Mouse (Mus musculus): ENCODE measurements around the gene Abi1. TPM values are rescaled to one million over a fixed set of nuclear protein-coding genes. Genes with fewer than 3 reads are reported as not detected.
A peak's percentile ranks its signal among the peaks of the same experiment; 100 is the strongest.

The Abi1 gene
- total and polyA plus RNA-seq, 2 experiments from 2014 or later = 64.9 to 180 TPM

GRCm38 (mm10) chr2:22903947-22904346 is 136.1 kb downstream of the Abi1 start:
- no peak overlapping the region for H3K4me2 ChIP-seq (ENCODE audit: low read depth, low read length)
- H3K27me3 ChIP-seq (ENCODE audit: insufficient read depth, low read length) = no peaks in the 10 kb centered on the region
- DNase-seq (ENCODE audit: low spot score) (no peak), ATAC-seq (no peak)
- no peak overlapping the region for H3K27ac ChIP-seq
- H3K36me3 ChIP-seq (ENCODE audit: insufficient read depth, low read length) = peaks cover 24% of the 10 kb centered on the region
- H3K9me3 ChIP-seq (ENCODE audit: low read length) = no peaks in the 10 kb centered on the region
- no peaks in the 10 kb centered on the region for H3K4me1 ChIP-seq (ENCODE audit: insufficient read depth, low read length)
- no peak overlapping the region for H3K4me3 ChIP-seq (ENCODE audit: low read length)
- H3K9ac ChIP-seq (replicated peaks; ENCODE audit: low read length) = no peak overlapping the region
- TF ChIP-seq CTCF (IDR thresholded peaks at IDR 0.05; ENCODE audit: low read depth) = no peak
- 96% methylated on average over 3 of the region's 3 CpGs for WGBS

GRCm38 (mm10) chr2:22895282-22896273 is 144.5 kb downstream of the Abi1 start, which contains the start of gene Pdss1:
TSS of gene Pdss1 (plus strand) at chr2:22895522.
- Histone ChIP-seq H3K27ac (peak within 1 kb of the TSS; percentile 87), H3K36me3 (ENCODE audit: insufficient read depth, low read length) (no peaks in the 10 kb centered on the region), H3K27me3 (ENCODE audit: insufficient read depth, low read length) (no peaks in the 10 kb centered on the region), H3K4me3 (ENCODE audit: low read length) (peak within 1 kb of the TSS; percentile 96), H3K9me3 (ENCODE audit: low read length) (no peaks in the 10 kb centered on the region), H3K4me2 (ENCODE audit: low read depth, low read length) (peak within 1 kb of the TSS; percentile 86), H3K4me1 (ENCODE audit: insufficient read depth, low read length) (no peaks in the 10 kb centered on the region), H3K9ac (replicated peaks; ENCODE audit: low read length) (peak within 1 kb of the TSS; percentile 77)
- WGBS = under 1% methylated on average over 81 of the region's 81 CpGs
- DNase-seq (ENCODE audit: low spot score) = peak; percentile 96
- ATAC-seq = peak; percentile 100
- TF ChIP-seq CTCF (IDR thresholded peaks at IDR 0.05; ENCODE audit: low read depth) = no peak

- DNase-seq (ENCODE audit: low spot score) (no peak), ATAC-seq (peak; percentile 24)
- peak overlapping the region; percentile 87 for H3K27ac ChIP-seq
- H3K9me3 ChIP-seq (ENCODE audit: low read length) = no peaks in the 10 kb centered on the region
- 21% methylated on average over 9 of the region's 9 CpGs for WGBS
- TF ChIP-seq CTCF (IDR thresholded peaks at IDR 0.05; ENCODE audit: low read depth) = no peak
- H3K9ac ChIP-seq (replicated peaks; ENCODE audit: low read length) = peak overlapping the region; percentile 77
- H3K4me2 ChIP-seq (ENCODE audit: low read depth, low read length) = peak overlapping the region; percentile 86
- no peaks in the 10 kb centered on the region for H3K27me3 ChIP-seq (ENCODE audit: insufficient read depth, low read length)
- H3K36me3 ChIP-seq (ENCODE audit: insufficient read depth, low read length) = no peaks in the 10 kb centered on the region
- H3K4me1 ChIP-seq (ENCODE audit: insufficient read depth, low read length) = no peaks in the 10 kb centered on the region
- H3K4me3 ChIP-seq (ENCODE audit: low read length) = peak overlapping the region; percentile 96
Observed at GRCm38 (mm10) chr2:22894932-22895281, 145.1 kb downstream of the Abi1 start.

Other genes with a start within 250 kb of the Abi1 start
- 10.2 and 15.5 TPM in 2 replicates for gene Pdss1, start 144.7 kb downstream of the Abi1 start, total RNA-seq (2014; rRNA removed)
- gene Pdss1, start 144.7 kb downstream of the Abi1 start, polyA plus RNA-seq (2015; fragmentation: Nextera tagmentation; extraction: Ambion mirVana) = 21.1 and 22.5 TPM in 2 replicates
- 29.7 and 30.1 TPM in 2 replicates for gene Acbd5, start 27.9 kb upstream of the Abi1 start, total RNA-seq (2014; rRNA removed)
- 60.9 and 66.0 TPM in 2 replicates for gene Acbd5, start 27.9 kb upstream of the Abi1 start, polyA plus RNA-seq (2015; fragmentation: Nextera tagmentation; extraction: Ambion mirVana)
- gene Mastl, start 115.8 kb upstream of the Abi1 start, total RNA-seq (2014; rRNA removed) = 2.4 and 2.5 TPM in 2 replicates
- gene Mastl, start 115.8 kb upstream of the Abi1 start, polyA plus RNA-seq (2015; fragmentation: Nextera tagmentation; extraction: Ambion mirVana) = 2.2 and 3.0 TPM in 2 replicates
- gene Yme1l1, start 116.1 kb upstream of the Abi1 start, total RNA-seq (2014; rRNA removed) = 41.6 and 42.6 TPM in 2 replicates
- 50.9 and 55.2 TPM in 2 replicates for gene Yme1l1, start 116.1 kb upstream of the Abi1 start, polyA plus RNA-seq (2015; fragmentation: Nextera tagmentation; extraction: Ambion mirVana)
- gene 4931423N10Rik, start 167.2 kb upstream of the Abi1 start, total RNA-seq (2014; rRNA removed) = 0.21 TPM in 1 of 2 replicates, not detected in the other
- 0.09 and 0.30 TPM in 2 replicates for gene 4931423N10Rik, start 167.2 kb upstream of the Abi1 start, polyA plus RNA-seq (2015; fragmentation: Nextera tagmentation; extraction: Ambion mirVana)

Data from hindbrain, postnatal 0 days (tissue).